Mouse (Mus musculus): ENCODE data around the gene Hpn.

- TF ChIP-seq CTCF (IDR thresholded peaks at IDR 0.05; ENCODE audit: borderline replicate concordance, control insufficient read depth, extremely low read depth, insufficient read depth, low read length, poor library complexity) = no peak
- TF ChIP-seq POLR2A (IDR thresholded peaks at IDR 0.05; ENCODE audit: control insufficient read depth, extremely low read depth, insufficient read depth, low read length, poor library complexity) = no peak
These were observed 54.5 kb downstream of the Hpn start for GRCm38 (mm10) chr7:31060621-31061010.
